Mouse (Mus musculus): ENCODE measurements around the gene Gm16253.

The Gm16253 gene

DNA sequence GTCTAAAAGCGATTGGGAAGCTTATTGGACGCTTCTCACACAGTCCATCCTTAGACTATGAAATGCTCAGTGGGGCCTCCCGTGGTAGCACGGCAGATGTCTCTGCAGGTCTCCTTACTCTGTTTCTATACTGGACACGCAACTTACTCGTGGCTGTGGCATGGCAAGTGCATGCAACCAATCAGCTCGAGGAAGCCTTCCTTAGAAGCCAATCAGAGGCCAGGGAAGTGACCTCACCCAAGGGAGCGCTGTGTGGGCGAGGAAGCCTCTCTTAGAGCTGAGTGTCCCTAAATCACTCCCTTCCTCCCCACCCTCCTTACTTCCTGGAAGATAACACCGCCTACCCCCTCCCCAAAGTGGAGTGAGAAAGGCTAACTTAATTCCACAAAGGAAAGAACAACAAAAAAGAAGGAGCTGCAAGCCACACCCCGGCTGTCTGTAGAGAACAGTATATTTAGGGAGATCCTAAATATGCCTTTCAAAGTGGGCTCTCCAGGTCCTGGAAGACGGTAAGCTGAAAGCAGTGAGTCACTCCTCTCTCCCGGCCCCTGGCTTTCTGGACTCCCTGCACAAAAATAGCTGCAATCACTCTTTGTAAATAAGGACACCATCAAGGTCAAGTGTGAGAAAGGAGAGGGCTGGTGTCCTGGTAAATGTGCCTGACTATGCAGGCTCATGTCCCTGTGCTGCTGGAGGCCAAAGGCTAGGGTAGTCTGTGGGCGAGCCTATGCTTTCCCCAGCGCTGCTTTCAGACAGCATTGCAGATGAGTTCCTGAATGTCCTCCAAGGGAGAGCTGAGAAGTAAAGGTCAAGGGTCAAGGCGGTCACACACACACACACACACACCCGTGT is at the start of gene Gm16253:
TSS of gene Gm16253 (plus strand) at position 295 of the 852 bp plus-strand sequence.
- CTCF ChIA-PET = interaction anchor here (0.6 to 1.7 kb wide), 5 partner anchors 14 to 442 kb away, joined by 3 to 5 read pairs (median 4); partner anchors contain the start of gene Txnip

- CTCF ChIA-PET = no interaction called here
Observed at GRCm38 (mm10) chr3:96528506-96528905, 48.3 kb upstream of the Gm16253 start.

- CTCF ChIA-PET = interaction anchor here (0.6 kb wide), 1 partner anchor 17 kb away, joined by 5 read pairs; no protein-coding TSS in a partner anchor
Observed at GRCm38 (mm10) chr3:96532050-96532449, 44.7 kb upstream of the Gm16253 start.

DNA sequence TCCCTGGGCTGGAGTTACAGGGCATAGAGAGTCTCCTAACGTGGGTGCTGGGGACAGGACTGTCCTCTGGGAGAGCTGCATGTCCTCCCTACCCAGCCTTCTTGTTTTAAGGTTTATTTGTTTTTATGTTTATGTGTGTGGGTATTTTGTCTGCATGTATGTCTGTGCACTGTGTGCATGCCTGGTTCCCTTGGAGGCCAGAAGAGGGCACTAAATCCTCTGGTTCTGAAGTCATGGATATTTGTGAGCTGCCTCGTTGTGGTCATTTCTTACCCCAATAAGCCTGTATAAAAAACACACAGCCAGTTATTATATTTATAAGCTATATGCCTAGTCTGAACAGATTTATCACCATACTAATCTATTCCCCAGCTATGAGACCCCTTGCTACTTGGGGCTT is 42.5 kb upstream of the Gm16253 start:
- CTCF ChIA-PET = no interaction called here

- CTCF ChIA-PET = interaction anchor here (0.5 kb wide), 1 partner anchor 271 kb away, joined by 3 read pairs; no protein-coding TSS in a partner anchor
Observed at GRCm38 (mm10) chr3:96539316-96539715, 37.5 kb upstream of the Gm16253 start.

DNA sequence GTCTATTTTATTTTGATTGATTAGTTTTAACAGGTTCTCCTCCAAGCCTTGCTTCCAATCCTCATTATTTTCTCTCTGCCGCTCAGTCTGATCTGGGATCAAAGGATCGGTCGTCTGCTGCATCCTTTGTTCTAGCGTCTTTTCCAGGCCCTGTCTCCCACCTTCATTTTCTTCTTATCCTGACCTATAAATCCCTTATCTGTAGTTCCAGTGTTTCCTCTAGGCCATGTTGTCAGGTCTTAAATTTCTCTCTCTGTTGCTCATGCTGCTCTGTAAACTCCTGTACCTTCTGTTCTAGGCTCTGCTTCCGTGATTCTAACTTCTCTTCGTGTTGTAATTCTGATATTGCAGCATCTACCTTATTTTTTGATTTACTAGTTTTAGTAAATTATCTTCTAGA is 36.0 kb upstream of the Gm16253 start:
- CTCF ChIA-PET = interaction anchor here (0.5 kb wide), 1 partner anchor 61 kb away, joined by 3 read pairs; no protein-coding TSS in a partner anchor

DNA sequence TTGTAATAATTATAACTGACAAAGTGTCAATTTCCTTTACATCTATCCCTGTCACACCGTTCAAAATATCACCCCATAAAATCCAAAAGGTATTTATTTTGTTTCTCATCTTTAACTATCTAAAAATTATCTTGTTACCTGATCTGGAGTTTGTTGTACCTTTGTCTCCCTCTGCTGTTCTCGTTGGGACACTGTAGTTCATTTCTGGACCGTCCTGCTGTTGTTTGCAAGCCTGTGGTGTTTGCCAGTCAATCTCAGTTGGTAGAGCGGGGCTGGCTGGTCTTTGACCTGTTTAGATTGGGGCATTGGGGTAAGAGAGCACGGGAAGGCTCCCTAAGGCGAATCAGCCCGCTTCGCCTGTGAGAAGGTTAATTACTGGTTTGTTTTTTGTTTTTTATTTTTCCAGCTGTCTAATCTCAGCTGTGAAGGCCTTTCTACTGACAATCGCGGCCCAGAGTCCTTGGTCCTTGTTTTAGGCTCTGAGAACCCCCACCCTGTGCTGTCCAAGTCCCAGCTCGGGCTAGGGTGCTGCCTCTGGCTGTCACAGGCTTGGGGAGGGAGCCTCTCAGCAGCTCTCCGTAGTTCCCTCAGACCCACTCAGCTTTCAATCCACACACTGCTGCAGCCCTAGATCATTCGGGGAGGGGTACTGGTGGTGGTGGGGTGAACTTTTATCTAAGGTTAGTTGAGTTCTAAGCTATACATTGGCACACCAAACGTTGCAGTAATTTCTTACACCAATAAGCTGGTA is 35.3 kb upstream of the Gm16253 start:
- CTCF ChIA-PET = no interaction called here

DNA sequence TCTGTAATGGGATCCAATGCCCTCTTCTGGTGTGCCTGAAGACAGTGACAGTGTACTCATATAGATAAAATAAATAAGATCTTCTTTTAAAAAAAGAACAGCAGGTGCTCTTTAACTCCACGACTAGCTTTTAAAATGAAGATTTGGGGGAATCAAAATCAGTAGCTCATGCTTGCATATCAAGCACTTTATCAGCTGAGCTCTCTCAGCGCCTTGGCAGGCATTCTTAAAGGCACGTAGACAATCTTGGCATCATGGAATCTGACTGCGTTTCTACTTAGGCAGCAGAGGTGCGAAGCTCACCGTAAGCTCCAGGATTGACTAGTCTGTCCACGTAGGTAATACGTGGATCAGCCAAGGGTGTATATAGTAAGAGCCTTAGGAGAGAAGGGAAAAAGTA is 34.2 kb upstream of the Gm16253 start:
- CTCF ChIA-PET = interaction anchor here (0.5 kb wide), 1 partner anchor 55 kb away, joined by 4 read pairs; no protein-coding TSS in a partner anchor

- CTCF ChIA-PET = no interaction called here
Observed at GRCm38 (mm10) chr3:96543345-96543744, 33.4 kb upstream of the Gm16253 start.

DNA sequence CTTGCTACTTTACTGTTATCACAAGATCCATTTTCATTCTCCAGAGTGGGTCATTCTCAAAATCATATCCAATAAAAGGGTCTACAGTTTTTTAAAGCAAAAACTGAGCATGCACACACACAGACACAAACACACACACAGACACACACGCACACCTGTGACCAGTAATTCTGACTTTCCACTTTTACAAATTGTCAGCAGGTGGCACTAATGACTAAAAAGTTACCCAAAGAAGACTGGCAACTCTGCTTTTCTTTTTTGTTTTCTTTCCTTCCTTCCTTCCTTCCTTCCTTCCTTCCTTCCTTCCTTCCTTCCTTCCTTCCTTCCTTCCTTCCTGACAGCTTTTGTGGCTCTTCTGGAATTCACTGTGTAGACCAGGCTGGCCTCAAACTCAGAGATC is 31.2 kb upstream of the Gm16253 start:
- CTCF ChIA-PET = interaction anchor here (0.7 to 3.0 kb wide), 3 partner anchors 11 to 94 kb away, joined by 3 to 8 read pairs (median 7); no protein-coding TSS in a partner anchor

DNA sequence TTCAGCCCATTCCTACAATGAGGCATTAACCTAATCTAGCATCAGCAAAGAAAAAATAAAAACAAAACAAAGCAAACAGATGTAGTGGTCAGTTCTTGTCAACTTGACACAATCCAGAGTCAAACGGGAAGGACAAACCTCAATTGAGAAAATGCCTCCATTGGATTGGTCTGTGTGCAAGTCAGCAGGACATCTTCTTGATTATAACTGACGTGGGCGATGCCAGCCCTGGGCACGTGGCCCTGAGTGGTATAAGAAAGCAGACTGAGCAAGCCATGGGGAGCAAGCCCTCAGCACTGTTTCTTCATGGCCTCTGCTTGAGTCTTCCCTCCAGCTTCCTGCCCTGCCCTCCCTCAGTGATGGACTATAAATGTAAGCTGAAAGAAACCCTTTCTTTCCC is 29.9 kb upstream of the Gm16253 start:
- CTCF ChIA-PET = interaction anchor here (0.6 to 3.0 kb wide), 2 partner anchors 34 to 91 kb away, joined by 3 to 8 read pairs; no protein-coding TSS in a partner anchor

GRCm38 (mm10) chr3:96547389-96547960 is 29.3 kb upstream of the Gm16253 start:
- CTCF ChIA-PET = interaction anchor here (3.0 kb wide), 1 partner anchor 33 kb away, joined by 8 read pairs; no protein-coding TSS in a partner anchor

DNA sequence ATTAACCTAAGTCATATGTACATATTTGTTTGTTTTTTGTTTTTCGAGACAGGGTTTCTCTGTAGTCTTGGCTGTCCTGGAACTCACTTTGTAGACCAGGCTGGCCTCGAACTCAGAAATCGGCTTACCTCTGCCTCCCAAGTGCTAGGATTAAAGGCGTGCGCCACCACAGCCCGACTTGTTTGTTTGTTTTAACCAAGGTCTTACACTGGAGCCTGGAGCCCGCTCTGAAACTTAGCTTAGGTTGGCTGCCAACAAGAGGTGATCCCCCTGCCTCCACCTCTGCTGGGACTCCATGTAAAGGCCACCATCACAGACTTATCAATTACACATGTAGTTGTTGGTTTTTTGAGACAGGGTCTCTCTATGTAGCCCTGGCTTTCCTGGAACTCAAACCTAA is 28.0 kb upstream of the Gm16253 start:
- CTCF ChIA-PET = interaction anchor here (0.5 kb wide), 1 partner anchor 16 kb away, joined by 5 read pairs; no protein-coding TSS in a partner anchor

- CTCF ChIA-PET = interaction anchor here (0.5 to 1.5 kb wide), 2 partner anchors 17 to 28 kb away, joined by 4 to 5 read pairs; partner anchors contain the start of gene Gm16253
Observed at GRCm38 (mm10) chr3:96549346-96549745, 27.4 kb upstream of the Gm16253 start.

DNA sequence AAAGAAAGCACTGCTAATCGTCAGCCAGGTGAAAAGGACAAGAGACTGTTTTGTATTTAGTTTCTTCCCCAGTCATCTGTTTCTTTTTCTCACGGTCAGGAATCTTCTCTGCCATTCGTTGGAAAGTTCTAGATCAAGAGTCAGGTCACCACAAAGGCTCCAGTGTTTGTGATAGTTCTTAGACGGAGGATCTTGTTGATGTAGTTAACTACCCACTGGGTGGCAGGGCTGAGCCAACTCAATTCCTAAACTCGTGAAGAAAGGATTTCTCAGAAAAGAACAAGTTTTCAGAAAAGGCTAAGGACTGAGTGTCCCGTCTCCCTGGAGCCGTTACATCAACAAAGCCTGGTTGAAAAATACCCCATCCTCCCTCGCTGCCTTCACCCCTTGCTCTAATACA is 25.6 kb upstream of the Gm16253 start:
- CTCF ChIA-PET = interaction anchor here (3.5 kb wide), 1 partner anchor 29 kb away, joined by 18 read pairs; no protein-coding TSS in a partner anchor

- CTCF ChIA-PET = interaction anchor here (3.5 kb wide), 1 partner anchor 29 kb away, joined by 18 read pairs; no protein-coding TSS in a partner anchor
Observed at GRCm38 (mm10) chr3:96551890-96552289, 24.9 kb upstream of the Gm16253 start.

GRCm38 (mm10) chr3:96553601-96554000 is 23.2 kb upstream of the Gm16253 start:
- CTCF ChIA-PET = interaction anchor here (0.6 to 3.5 kb wide), 3 partner anchors 13 to 51 kb away, joined by 3 to 18 read pairs (median 3); no protein-coding TSS in a partner anchor

DNA sequence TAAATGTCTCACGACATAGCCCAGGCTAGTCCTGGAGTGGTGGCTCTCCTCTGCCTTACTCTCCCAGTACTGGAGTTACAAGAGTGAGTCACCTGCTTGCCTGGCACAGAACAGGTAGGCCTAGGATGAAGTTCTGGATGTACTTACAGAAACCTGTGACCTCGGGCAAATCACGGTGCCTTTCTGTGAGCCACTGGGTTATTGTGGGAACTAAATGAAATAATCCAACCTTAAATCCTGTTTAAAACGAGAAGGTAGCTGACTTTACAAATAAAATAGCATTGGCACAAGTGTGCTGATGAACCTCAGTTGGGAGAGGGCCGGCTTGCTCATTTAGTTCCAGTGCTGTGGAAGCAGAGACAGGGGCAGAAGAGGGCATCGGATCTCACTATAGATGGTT is 22.5 kb upstream of the Gm16253 start:
- CTCF ChIA-PET = interaction anchor here (0.6 to 0.7 kb wide), 2 partner anchors 43 to 51 kb away, joined by 3 read pairs; partner anchors contain the start of gene Ankrd34a

- CTCF ChIA-PET = interaction anchor here (0.6 to 0.7 kb wide), 2 partner anchors 26 to 42 kb away, joined by 3 to 5 read pairs; partner anchors contain the start of gene Ankrd34a
Observed at GRCm38 (mm10) chr3:96555041-96555596, 21.7 kb upstream of the Gm16253 start.

GRCm38 (mm10) chr3:96555999-96556614 is 20.7 kb upstream of the Gm16253 start:
- CTCF ChIA-PET = interaction anchor here (0.6 kb wide), 1 partner anchor 11 kb away, joined by 3 read pairs; no protein-coding TSS in a partner anchor
